Mouse (Mus musculus): Measurements from ENCODE around the gene Ccar1. TPM values are rescaled to one million over a fixed set of nuclear protein-coding genes. Genes with fewer than 3 reads are reported as not detected.

Ccar1 gene
- polyA plus RNA-seq (2014; fragmentation: Illumina TruSeq; extraction: RNeasy Lipid Tissue Mini Kit (QIAGEN cat#74804); ENCODE audit: low read depth, low replicate concordance) = 181 TPM

DNA sequence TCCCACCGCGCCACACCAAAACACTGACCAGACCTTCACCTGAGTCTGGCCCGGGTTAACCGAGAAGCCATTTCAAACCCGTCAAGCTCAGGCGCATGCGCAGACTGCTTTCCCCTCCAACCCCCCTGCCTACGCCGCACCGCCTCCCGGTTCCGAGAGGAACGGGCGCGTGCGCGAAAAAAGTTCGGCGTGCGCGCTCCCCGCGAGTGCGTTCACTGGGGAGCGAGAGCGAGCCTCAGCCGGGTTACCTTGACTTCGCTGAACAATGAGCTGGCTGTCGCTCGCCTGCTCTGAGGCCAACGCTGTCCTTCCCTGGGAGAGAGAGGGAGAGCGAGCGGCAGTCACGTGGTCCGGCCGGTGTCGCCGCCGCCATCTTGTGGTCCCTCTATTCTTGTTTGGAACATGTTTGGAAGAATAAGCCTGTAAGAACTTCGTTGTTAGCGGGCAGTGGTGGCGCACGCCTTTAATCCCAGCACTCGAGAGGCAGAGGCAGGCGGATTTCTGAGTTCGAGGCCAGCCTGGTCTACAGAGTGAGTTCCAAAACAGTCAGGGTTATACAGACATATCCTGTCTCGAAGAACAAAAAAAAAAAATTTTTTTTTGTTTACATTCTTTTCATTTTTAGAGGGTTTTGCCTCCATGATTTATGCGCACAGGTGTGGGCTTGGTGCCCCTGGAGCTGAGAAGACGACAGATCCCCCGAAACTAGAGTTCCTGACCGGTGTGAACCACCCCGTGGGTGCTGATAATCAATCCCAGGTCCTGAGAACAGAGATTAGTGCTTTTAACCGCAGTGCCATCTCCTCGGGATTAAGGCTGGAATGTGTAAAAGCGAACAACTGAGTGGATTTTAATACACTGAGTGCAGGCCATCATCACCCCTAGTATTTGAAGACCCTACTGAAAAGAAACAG lies at the start of gene Ccar1:
Gene Ccar1, minus strand, starts transcription at position 110 of the 914 bp plus-strand sequence.

DNA sequence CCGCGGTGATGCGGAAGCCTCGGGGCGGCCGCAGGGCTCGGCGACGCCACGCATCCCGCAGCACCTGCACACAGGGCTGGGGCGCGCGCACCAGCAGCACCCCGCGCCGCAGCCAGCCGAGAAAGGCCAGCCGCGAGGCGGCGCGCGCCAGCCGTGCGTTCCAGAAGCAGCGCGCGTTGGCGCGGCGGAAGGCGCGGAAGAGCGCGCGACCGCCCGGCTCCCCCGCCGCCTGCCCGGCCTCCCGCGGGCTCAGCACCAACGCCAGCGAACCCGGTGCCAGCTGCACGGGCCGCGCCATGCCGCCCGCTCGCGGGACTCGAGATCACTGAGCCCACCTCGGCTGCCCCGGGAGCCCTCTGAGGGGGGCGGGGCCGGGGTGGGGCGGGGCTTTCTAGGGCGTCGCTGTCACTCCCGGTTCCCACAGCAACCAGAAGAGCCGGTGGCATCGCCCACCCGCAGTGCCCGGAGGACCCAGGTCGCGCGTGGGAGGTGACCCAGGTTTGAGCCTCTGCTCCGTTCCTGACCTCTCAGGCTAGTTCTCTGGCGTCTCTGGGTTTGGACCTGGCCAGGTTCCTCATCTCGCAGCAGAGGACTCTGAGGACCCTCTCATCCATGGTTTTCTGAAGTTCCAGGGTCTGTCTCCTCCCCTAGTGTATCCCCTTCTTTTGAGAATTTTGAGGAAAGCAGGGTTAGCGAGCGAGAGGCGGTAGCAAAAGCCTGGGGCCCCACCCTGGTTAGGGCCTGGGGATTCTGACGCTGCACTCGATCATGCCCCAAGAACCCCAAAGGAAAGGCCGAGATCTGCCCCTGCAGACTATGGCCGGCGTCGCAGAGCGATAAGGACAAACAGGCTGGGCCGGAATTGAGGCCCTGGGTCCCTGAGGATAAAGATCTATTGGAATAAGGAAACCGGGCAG lies 66.1 kb downstream of the Ccar1 start, which contains the start of gene Stox1:
Gene Stox1, minus strand, starts transcription at position 358 of the 917 bp plus-strand sequence.

Other genes starting within 250 kb of the Ccar1 start
- gene Kif1bp, start 213.8 kb downstream of the Ccar1 start, polyA plus RNA-seq (2014; fragmentation: Illumina TruSeq; extraction: RNeasy Lipid Tissue Mini Kit (QIAGEN cat#74804); ENCODE audit: low read depth, low replicate concordance) = 46.3 TPM
- 52.9 TPM for gene Ddx21, start 190.0 kb downstream of the Ccar1 start, polyA plus RNA-seq (2014; fragmentation: Illumina TruSeq; extraction: RNeasy Lipid Tissue Mini Kit (QIAGEN cat#74804); ENCODE audit: low read depth, low replicate concordance)
- gene Ddx50, start 141.1 kb downstream of the Ccar1 start, polyA plus RNA-seq (2014; fragmentation: Illumina TruSeq; extraction: RNeasy Lipid Tissue Mini Kit (QIAGEN cat#74804); ENCODE audit: low read depth, low replicate concordance) = 165 TPM
- gene Stox1, start 66.2 kb downstream of the Ccar1 start, polyA plus RNA-seq (2014; fragmentation: Illumina TruSeq; extraction: RNeasy Lipid Tissue Mini Kit (QIAGEN cat#74804); ENCODE audit: low read depth, low replicate concordance) = 1.1 TPM
- gene Tet1, start 116.7 kb upstream of the Ccar1 start, polyA plus RNA-seq (2014; fragmentation: Illumina TruSeq; extraction: RNeasy Lipid Tissue Mini Kit (QIAGEN cat#74804); ENCODE audit: low read depth, low replicate concordance) = 0.49 TPM
- gene Slc25a16, start 128.3 kb upstream of the Ccar1 start, polyA plus RNA-seq (2014; fragmentation: Illumina TruSeq; extraction: RNeasy Lipid Tissue Mini Kit (QIAGEN cat#74804); ENCODE audit: low read depth, low replicate concordance) = 7.6 TPM
- 6.2 TPM for gene Dna2, start 154.7 kb upstream of the Ccar1 start, polyA plus RNA-seq (2014; fragmentation: Illumina TruSeq; extraction: RNeasy Lipid Tissue Mini Kit (QIAGEN cat#74804); ENCODE audit: low read depth, low replicate concordance)
- gene Rufy2, start 187.9 kb upstream of the Ccar1 start, polyA plus RNA-seq (2014; fragmentation: Illumina TruSeq; extraction: RNeasy Lipid Tissue Mini Kit (QIAGEN cat#74804); ENCODE audit: low read depth, low replicate concordance) = 3.9 TPM
- gene Hnrnph3, start 231.9 kb upstream of the Ccar1 start, polyA plus RNA-seq (2014; fragmentation: Illumina TruSeq; extraction: RNeasy Lipid Tissue Mini Kit (QIAGEN cat#74804); ENCODE audit: low read depth, low replicate concordance) = 201 TPM
- 1.8 TPM for gene Pbld2, start 232.0 kb upstream of the Ccar1 start, polyA plus RNA-seq (2014; fragmentation: Illumina TruSeq; extraction: RNeasy Lipid Tissue Mini Kit (QIAGEN cat#74804); ENCODE audit: low read depth, low replicate concordance)

Measured in testis, adult 10 weeks (tissue).